Mouse (Mus musculus): ENCODE measurements around the gene Phc2. TPM values are rescaled to one million over a fixed set of nuclear protein-coding genes. Genes with fewer than 3 reads are reported as not detected.

The Phc2 gene
- total RNA-seq (2012; rRNA removed), result 20.4 and 23.7 TPM in 2 replicates
- 10 to 100 TPM in 1 of 2 experiments, not detected in 1; 65.5 TPM for polyA plus RNA-seq (2012; ENCODE audit: insufficient read depth in 1 of 2, insufficient read length in 2 of 2, low read depth in 1 of 2, low replicate concordance in 2 of 2, missing spikeins in 1 of 2)

- Histone ChIP-seq H3K9me3 (replicated peaks; ENCODE audit: insufficient read depth, low read length) (no peaks in the 10 kb centered on the region), H3K27ac (ENCODE audit: control insufficient read depth, low read depth, low read length) (no peak within 1 kb of the TSS), H3K4me1 (ENCODE audit: control insufficient read depth in 1 of 2, insufficient read depth in 2 of 2, low read length in 2 of 2) (no peaks in the 10 kb centered on the region), H3K4me3 (ENCODE audit: control insufficient read depth in 1 of 2, insufficient read depth in 1 of 2, low read depth in 2 of 2, low read length in 2 of 2) (no peak within 1 kb of the TSS), H3K27me3 (ENCODE audit: control insufficient read depth in 1 of 2, insufficient read depth in 2 of 2, low read length in 2 of 2) (no peaks in the 10 kb centered on the region; a peak in 1 of 4 replicates), H3K79me2 (ENCODE audit: control insufficient read depth, insufficient read depth, low read length, poor library complexity) (no peaks in the 10 kb centered on the region), H3K9ac (ENCODE audit: control insufficient read depth, low read depth, low read length, poor library complexity, severe bottlenecking) (no peak within 1 kb of the TSS), H3K36me3 (ENCODE audit: control insufficient read depth in 1 of 2, insufficient read depth in 2 of 2, low read length in 2 of 2) (no peaks in the 10 kb centered on the region)
- TF ChIP-seq SIN3A (IDR thresholded peaks at IDR 0.05; ENCODE audit: low read length), result no peak
- no peak for TF ChIP-seq POLR2AphosphoS5 (IDR thresholded peaks at IDR 0.05; ENCODE audit: borderline replicate concordance, low read depth, low read length)
- no peak for TF ChIP-seq BHLHE40 (IDR thresholded peaks at IDR 0.05; ENCODE audit: borderline replicate concordance, low read depth, low read length)
- TF ChIP-seq CHD2 (IDR thresholded peaks at IDR 0.05; ENCODE audit: low read length), result no peak
- no peak for TF ChIP-seq MAFK (IDR thresholded peaks at IDR 0.05; ENCODE audit: borderline replicate concordance, low read depth, low read length)
- no peak for TF ChIP-seq EP300 (IDR thresholded peaks at IDR 0.05; ENCODE audit: low read depth in 1 of 2, low read length in 2 of 2)
- no peak for TF ChIP-seq MYC (IDR thresholded peaks at IDR 0.05; ENCODE audit: low read depth, low read length)
- TF ChIP-seq ELF1 (IDR thresholded peaks at IDR 0.05; ENCODE audit: low read depth, low read length), result no peak
- TF ChIP-seq USF2 (IDR thresholded peaks at IDR 0.05; ENCODE audit: borderline replicate concordance in 1 of 2, insufficient read depth in 1 of 2, low read depth in 1 of 2, low read length in 2 of 2), result no peak
- no peak for TF ChIP-seq UBTF (IDR thresholded peaks at IDR 0.05; ENCODE audit: borderline replicate concordance, insufficient read depth, low read depth, low read length)
- no peak for TF ChIP-seq HCFC1 (IDR thresholded peaks at IDR 0.05; ENCODE audit: low read depth, low read length)
- TF ChIP-seq ZC3H11A (IDR thresholded peaks at IDR 0.05; ENCODE audit: low read depth, low read length), result no peak
- no peak for TF ChIP-seq GATA1 (IDR thresholded peaks at IDR 0.05; ENCODE audit: low read depth, low read length)
- no peak for TF ChIP-seq USF1 (IDR thresholded peaks at IDR 0.05; ENCODE audit: low read depth, low read length)
- no peak for TF ChIP-seq TBP (IDR thresholded peaks at IDR 0.05; ENCODE audit: low read depth, low read length)
- no peak for TF ChIP-seq ZNF384 (IDR thresholded peaks at IDR 0.05; ENCODE audit: low read depth, low read length)
- DNase-seq (ENCODE audit: low read depth, low spot score), result no peak
Observed at GRCm38 (mm10) chr4:128654505-128655381, at the start of gene Phc2. TSS of gene Phc2 (plus strand) at chr4:128654702.

DNA sequence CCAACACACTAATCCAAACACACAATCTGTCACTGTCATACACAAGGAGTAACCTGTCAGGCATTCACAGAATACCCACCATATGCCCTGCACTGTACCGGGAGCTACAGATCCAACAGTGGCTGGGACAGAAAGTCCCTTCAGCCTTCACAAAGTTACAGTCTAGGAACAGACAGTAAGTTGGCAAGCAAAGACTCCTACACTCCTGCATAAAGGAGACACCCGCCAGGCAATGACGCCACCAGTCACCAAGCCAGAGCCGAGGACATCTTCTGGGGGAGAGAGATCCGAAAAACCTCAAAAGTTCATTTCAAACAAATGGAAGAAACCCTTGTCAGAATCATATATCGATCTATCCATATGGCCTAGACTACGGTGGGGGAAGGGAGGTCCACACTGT, 47.9 kb upstream of the Phc2 start:
- Histone ChIP-seq H3K9ac (ENCODE audit: control insufficient read depth, low read depth, low read length, poor library complexity, severe bottlenecking) (no peak overlapping the region), H3K27me3 (ENCODE audit: control insufficient read depth in 1 of 2, insufficient read depth in 2 of 2, low read length in 2 of 2) (no peaks in the 10 kb centered on the region), H3K4me3 (ENCODE audit: control insufficient read depth in 1 of 2, insufficient read depth in 1 of 2, low read depth in 2 of 2, low read length in 2 of 2) (no peak overlapping the region), H3K9me3 (replicated peaks; ENCODE audit: insufficient read depth, low read length) (no peaks in the 10 kb centered on the region), H3K36me3 (ENCODE audit: control insufficient read depth in 1 of 2, insufficient read depth in 2 of 2, low read length in 2 of 2) (peaks cover 0 to 4% of the 10 kb centered on the region in 2 experiments; a peak in 1 of 4 replicates), H3K79me2 (ENCODE audit: control insufficient read depth, insufficient read depth, low read length, poor library complexity) (no peaks in the 10 kb centered on the region; the same call in 1 of the 2 replicates), H3K27ac (ENCODE audit: control insufficient read depth, low read depth, low read length) (no peak overlapping the region), H3K4me1 (ENCODE audit: control insufficient read depth in 1 of 2, insufficient read depth in 2 of 2, low read length in 2 of 2) (peaks cover 0 to 4% of the 10 kb centered on the region in 2 experiments; a peak in 1 of 4 replicates)
- TF ChIP-seq TBP (IDR thresholded peaks at IDR 0.05; ENCODE audit: low read depth, low read length) (no peak), MXI1 (IDR thresholded peaks at IDR 0.05; ENCODE audit: low read depth, low read length) (no peak), POLR2A (IDR thresholded peaks at IDR 0.05; ENCODE audit: control insufficient read depth in 1 of 2, insufficient read depth in 1 of 2, low read depth in 1 of 2, low read length in 2 of 2, poor library complexity in 1 of 2) (no peak), EP300 (IDR thresholded peaks at IDR 0.05; ENCODE audit: low read depth in 1 of 2, low read length in 2 of 2) (no peak), HCFC1 (IDR thresholded peaks at IDR 0.05; ENCODE audit: low read depth, low read length) (no peak), NELFE (IDR thresholded peaks at IDR 0.05; ENCODE audit: low read depth, low read length) (no peak), ELF1 (IDR thresholded peaks at IDR 0.05; ENCODE audit: low read depth, low read length) (no peak), USF1 (IDR thresholded peaks at IDR 0.05; ENCODE audit: low read depth, low read length) (no peak), UBTF (IDR thresholded peaks at IDR 0.05; ENCODE audit: borderline replicate concordance, insufficient read depth, low read depth, low read length) (no peak)
- no peak for DNase-seq (ENCODE audit: low read depth, low spot score)

All from MEL (cell line).